14 mouse cellular contexts compared by ENCODE assay signal in the genomic region with DNA sequence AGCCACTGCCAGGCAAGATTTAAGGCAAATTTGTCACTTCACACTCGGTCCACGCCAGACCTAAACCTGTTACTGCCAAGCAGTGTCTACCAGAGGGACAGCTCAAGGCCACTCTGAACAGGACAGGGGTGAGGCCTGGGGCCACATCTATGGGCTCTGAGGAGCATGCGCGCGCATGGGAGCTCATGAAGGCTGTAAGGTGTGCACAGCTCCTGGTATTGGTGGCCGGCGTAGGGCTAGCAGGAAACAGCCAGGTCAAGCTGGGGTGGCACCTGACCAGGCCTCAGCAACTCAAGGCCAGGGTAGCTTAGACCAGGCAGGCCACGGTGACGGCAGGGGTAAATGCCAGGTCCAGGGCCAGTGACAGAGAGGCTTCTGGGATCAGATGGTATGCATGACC. TPM values are rescaled to one million over a fixed set of nuclear protein-coding genes. Genes with fewer than 3 reads are reported as not detected.
DNase-seq lines count a peak whose midpoint lies in the region; ATAC-seq and TF ChIP-seq lines count a peak whose summit lies in the region.
"Had no signal": no experiment of that assay in that cellular context is flagged by ENCODE, and none has a peak within 500 bp of the region (broad histone marks: within the 10 kb centered on the region; RNA-seq: fewer than 3 reads in every experiment).

No protein-coding gene starts in this region.

- 95% methylated on average over 9 of the region's 9 CpGs for WGBS in embryonic facial prominence, embryonic 10.5 days
- 90% methylated on average over 9 of the region's 9 CpGs for WGBS in forebrain, embryonic 12.5 days
- WGBS in hindbrain, embryonic 15.5 days: 89% methylated on average over 9 of the region's 9 CpGs
- WGBS in midbrain, postnatal 0 days: 92% methylated on average over 9 of the region's 9 CpGs

- H3K4me1 ChIP-seq in embryonic facial prominence, embryonic 10.5 days: peaks cover 70% of the 10 kb centered on the region
- H3K4me1 ChIP-seq in forebrain, embryonic 12.5 days: peaks cover 52% of the 10 kb centered on the region
- H3K4me1 ChIP-seq in hindbrain, embryonic 15.5 days (replicated peaks): peaks cover 59% of the 10 kb centered on the region
- peaks cover 7% of the 10 kb centered on the region; the same call in 1 of the 2 replicates for H3K4me1 ChIP-seq in midbrain, postnatal 0 days (ENCODE audit: insufficient read depth, low read length)

- peak overlapping the region; percentile 59 for H3K27ac ChIP-seq in embryonic facial prominence, embryonic 10.5 days (replicated peaks)
- H3K27ac ChIP-seq in forebrain, embryonic 12.5 days: peak overlapping the region; percentile 63; the same call in 1 of the 2 replicates
- H3K27ac ChIP-seq in hindbrain, embryonic 15.5 days (replicated peaks): 0 out of 2 replicates have a peak overlapping the region, but pooled peaks have one; percentile 30
- peak overlapping the region; percentile 26; the same call in 1 of the 2 replicates for H3K27ac ChIP-seq in midbrain, postnatal 0 days (ENCODE audit: low read depth, low read length)
- H3K27ac ChIP-seq: liver, embryonic 12.5 days; macrophage had no signal

- H3K9me3 ChIP-seq in embryonic facial prominence, embryonic 10.5 days: no peaks in the 10 kb centered on the region
- H3K9me3 ChIP-seq in forebrain, embryonic 12.5 days: no peaks in the 10 kb centered on the region
- no peaks in the 10 kb centered on the region for H3K9me3 ChIP-seq in hindbrain, embryonic 15.5 days
- H3K9me3 ChIP-seq in midbrain, postnatal 0 days (ENCODE audit: low read length): no peaks in the 10 kb centered on the region
- H3K9me3 ChIP-seq: liver, embryonic 12.5 days; stomach, embryonic 15.5 days had no signal

- H3K4me3 ChIP-seq in embryonic facial prominence, embryonic 10.5 days: no peak overlapping the region
- H3K4me3 ChIP-seq in forebrain, embryonic 12.5 days (replicated peaks): no peak overlapping the region
- no peak overlapping the region for H3K4me3 ChIP-seq in hindbrain, embryonic 15.5 days
- no peak overlapping the region for H3K4me3 ChIP-seq in midbrain, postnatal 0 days (ENCODE audit: low read depth, low read length)
- H3K4me3 ChIP-seq: liver, embryonic 12.5 days; stomach, embryonic 15.5 days had no signal

- peaks cover 48% of the 10 kb centered on the region for H3K36me3 ChIP-seq in embryonic facial prominence, embryonic 10.5 days (replicated peaks)
- H3K36me3 ChIP-seq in forebrain, embryonic 12.5 days (replicated peaks): peaks cover 9% of the 10 kb centered on the region
- H3K36me3 ChIP-seq in hindbrain, embryonic 15.5 days: peaks cover 4% of the 10 kb centered on the region; the same call in 1 of the 2 replicates
- H3K36me3 ChIP-seq in midbrain, postnatal 0 days (ENCODE audit: insufficient read depth, low read length): peaks cover 13% of the 10 kb centered on the region

- ATAC-seq in forebrain, embryonic 12.5 days (ENCODE audit: low FRiP score): no peak
- no peak for ATAC-seq in hindbrain, embryonic 15.5 days (ENCODE audit: low FRiP score, low read depth)
- no peak for ATAC-seq in midbrain, postnatal 0 days (ENCODE audit: low FRiP score)
- no peak for ATAC-seq in megakaryocyte-erythroid progenitor cell, adult 5-6 weeks (replicated peaks; ENCODE audit: low FRiP score, low TSS enrichment, poor library complexity, severe bottlenecking)
- ATAC-seq: liver, embryonic 12.5 days had no signal

- H3K9ac ChIP-seq in forebrain, embryonic 12.5 days: no peak overlapping the region
- no peak overlapping the region for H3K9ac ChIP-seq in hindbrain, embryonic 15.5 days
- H3K9ac ChIP-seq in midbrain, postnatal 0 days (replicated peaks; ENCODE audit: low read length, poor library complexity, severe bottlenecking): 0 out of 2 replicates have a peak overlapping the region, but pooled peaks have one; percentile 13
- H3K9ac ChIP-seq: liver, embryonic 12.5 days; lung, embryonic 14.5 days; stomach, embryonic 15.5 days had no signal

- no peaks in the 10 kb centered on the region for H3K27me3 ChIP-seq in embryonic facial prominence, embryonic 10.5 days (replicated peaks; ENCODE audit: low read depth, poor library complexity, severe bottlenecking)
- H3K27me3 ChIP-seq in forebrain, embryonic 12.5 days: no peaks in the 10 kb centered on the region
- no peaks in the 10 kb centered on the region for H3K27me3 ChIP-seq in hindbrain, embryonic 15.5 days
- H3K27me3 ChIP-seq in midbrain, postnatal 0 days (ENCODE audit: insufficient read depth, low read length): no peaks in the 10 kb centered on the region
- H3K27me3 ChIP-seq: liver, embryonic 12.5 days; stomach, embryonic 15.5 days had no signal

- TF ChIP-seq CTCF in midbrain, postnatal 0 days (IDR thresholded peaks at IDR 0.05): no peak

- no peak overlapping the region for H3K4me2 ChIP-seq in forebrain, embryonic 12.5 days
- H3K4me2 ChIP-seq in hindbrain, embryonic 15.5 days: no peak overlapping the region
- no peak overlapping the region for H3K4me2 ChIP-seq in midbrain, postnatal 0 days (ENCODE audit: low read depth, low read length, poor library complexity, severe bottlenecking)
- H3K4me2 ChIP-seq: liver, embryonic 12.5 days; lung, embryonic 14.5 days; stomach, embryonic 15.5 days had no signal

- no peak for DNase-seq in embryonic facial prominence, embryonic 10.5 days (ENCODE audit: low spot score)
- DNase-seq in midbrain, postnatal 0 days (ENCODE audit: low spot score): no peak
- no peak for DNase-seq in retina, postnatal 1 day
- DNase-seq in Muller cell, postnatal 12 days (ENCODE audit: inconsistent ontology term): no peak
- DNase-seq: embryo, embryonic 11 days; gastrocnemius, postnatal 10 days; kidney, adult 9 months; lung, embryonic 14.5 days had no signal

RNA-seq across cellular contexts. Expression of a gene that starts 30.7 kb away (rescaled TPM):
- polyA plus RNA-seq in embryonic facial prominence, embryonic 10.5 days (2016; fragmentation: Nextera tagmentation; extraction: Ambion mirVana): 137 and 149 TPM in 2 replicates
- 148 and 282 TPM in 2 replicates for polyA plus RNA-seq in forebrain, embryonic 12.5 days (2016; fragmentation: Nextera tagmentation; extraction: Ambion mirVana)
- 147 and 151 TPM in 2 replicates for polyA plus RNA-seq in hindbrain, embryonic 15.5 days (2015; fragmentation: Nextera tagmentation; extraction: Ambion mirVana)
- 223 and 238 TPM in 2 replicates for total RNA-seq in midbrain, postnatal 0 days (2014; rRNA removed)
- polyA plus RNA-seq in midbrain, postnatal 0 days (2015; fragmentation: Nextera tagmentation; extraction: Ambion mirVana): 112 and 119 TPM in 2 replicates
- 24.4 and 63.9 TPM in 2 replicates for total RNA-seq in megakaryocyte-erythroid progenitor cell, adult 5-6 weeks (2014; fragmentation: Nextera tagmentation)
- total RNA-seq in megakaryocyte-erythroid progenitor cell, adult 5-6 weeks (2017): 30.4 and 44.2 TPM in 2 replicates

RNA-seq across cellular contexts. Expression of a gene that starts 31.4 kb away (rescaled TPM):
- polyA plus RNA-seq in embryonic facial prominence, embryonic 10.5 days (2016; fragmentation: Nextera tagmentation; extraction: Ambion mirVana): 12.8 and 14.5 TPM in 2 replicates
- polyA plus RNA-seq in forebrain, embryonic 12.5 days (2016; fragmentation: Nextera tagmentation; extraction: Ambion mirVana): 10.9 and 12.7 TPM in 2 replicates
- polyA plus RNA-seq in hindbrain, embryonic 15.5 days (2015; fragmentation: Nextera tagmentation; extraction: Ambion mirVana): 10.1 and 13.2 TPM in 2 replicates
- total RNA-seq in midbrain, postnatal 0 days (2014; rRNA removed): 18.5 and 20.4 TPM in 2 replicates
- polyA plus RNA-seq in midbrain, postnatal 0 days (2015; fragmentation: Nextera tagmentation; extraction: Ambion mirVana): 6.7 and 7.4 TPM in 2 replicates
- total RNA-seq in megakaryocyte-erythroid progenitor cell, adult 5-6 weeks (2014; fragmentation: Nextera tagmentation): 8.5 and 12.4 TPM in 2 replicates
- 5.7 and 11.5 TPM in 2 replicates for total RNA-seq in megakaryocyte-erythroid progenitor cell, adult 5-6 weeks (2017)

RNA-seq across cellular contexts. Expression of a gene that starts 52.4 kb away (rescaled TPM):
- polyA plus RNA-seq in embryonic facial prominence, embryonic 10.5 days (2016; fragmentation: Nextera tagmentation; extraction: Ambion mirVana): 10.4 and 11.3 TPM in 2 replicates
- 9.9 and 10.9 TPM in 2 replicates for polyA plus RNA-seq in forebrain, embryonic 12.5 days (2016; fragmentation: Nextera tagmentation; extraction: Ambion mirVana)
- 17.3 TPM in 2 replicates for polyA plus RNA-seq in hindbrain, embryonic 15.5 days (2015; fragmentation: Nextera tagmentation; extraction: Ambion mirVana)
- total RNA-seq in midbrain, postnatal 0 days (2014; rRNA removed): 28.2 and 31.0 TPM in 2 replicates
- polyA plus RNA-seq in midbrain, postnatal 0 days (2015; fragmentation: Nextera tagmentation; extraction: Ambion mirVana): 19.5 and 21.0 TPM in 2 replicates
- 2.2 and 4.4 TPM in 2 replicates for total RNA-seq in megakaryocyte-erythroid progenitor cell, adult 5-6 weeks (2014; fragmentation: Nextera tagmentation)
- 3.2 and 5.6 TPM in 2 replicates for total RNA-seq in megakaryocyte-erythroid progenitor cell, adult 5-6 weeks (2017)
